ENCODE assay signal across 13 mouse cellular contexts in genomic region chr5:130613657-130614056, GRCm38 (mm10).
"Had no signal": no experiment of that assay in that cellular context is flagged by ENCODE, and none has a peak within 500 bp of the region (broad histone marks: within the 10 kb centered on the region; RNA-seq: fewer than 3 reads in every experiment).

No protein-coding gene starts in this region.

- H3K4me2 ChIP-seq: liver, embryonic 11.5 days; liver, embryonic 15.5 days; midbrain, embryonic 12.5 days had no signal

- H3K9me3 ChIP-seq: liver, embryonic 15.5 days; midbrain, embryonic 12.5 days had no signal

- DNase-seq: kidney, adult 11 months; kidney, adult 9 months; kidney, postnatal 36 days; lung, adult 2 months; right cerebral cortex, adult 18-20 months; right cerebral cortex, postnatal 25 days; thymus, postnatal 36 days had no signal

- H3K27me3 ChIP-seq: liver, embryonic 15.5 days; megakaryocyte, embryonic 14.5 days; midbrain, embryonic 12.5 days had no signal

- H3K27ac ChIP-seq: kidney, postnatal 0 days; liver, embryonic 15.5 days; midbrain, embryonic 12.5 days had no signal

- ATAC-seq: lung, postnatal 0 days had no signal

- H3K9ac ChIP-seq: liver, embryonic 15.5 days; midbrain, embryonic 12.5 days had no signal

- H3K4me1 ChIP-seq: liver, embryonic 15.5 days; megakaryocyte, embryonic 14.5 days; midbrain, embryonic 12.5 days had no signal

- H3K4me3 ChIP-seq: liver, embryonic 15.5 days; megakaryocyte, embryonic 14.5 days; midbrain, embryonic 12.5 days had no signal

- H3K36me3 ChIP-seq: liver, embryonic 15.5 days; midbrain, embryonic 12.5 days had no signal
